Mouse (Mus musculus): ENCODE results near the gene Vrk3.
A peak's percentile ranks its signal among the peaks of the same experiment; 100 is the strongest.

- TF ChIP-seq CTCF (IDR thresholded peaks at IDR 0.05; ENCODE audit: low read depth) (peak; percentile 18; the same call in 1 of the 2 replicates), EP300 (IDR thresholded peaks at IDR 0.05; ENCODE audit: low read depth) (no peak)
Observed at GRCm38 (mm10) chr7:44706322-44706721, 41.9 kb upstream of the Vrk3 start.
